Mouse (Mus musculus) forebrain, embryonic 15.5 days (tissue): Measurements from ENCODE around the gene Pbp2. TPM values are rescaled to one million over a fixed set of nuclear protein-coding genes. Genes with fewer than 3 reads are reported as not detected.
A peak's percentile ranks its signal among the peaks of the same experiment; 100 is the strongest.

Source experiments
- ATAC-seq: fragments of 200-750 bp; cut with Nextera tagmentation; replicated peaks from 2 replicates; pipeline ENCODE4 v1.8.0; 2017; ENCODE audit warnings: mild to moderate bottlenecking, moderate TSS enrichment, moderate library complexity
- H3K27ac ChIP-seq: fragments of 300-500 bp; sonication (generic); replicated peaks from 2 replicates; pipeline ENCODE4 v1.5.1; 2015; ENCODE audit warnings: mild to moderate bottlenecking, inconsistent platforms
- H3K27me3 ChIP-seq: fragments of 300-500 bp; sonication (generic); 2 replicates; pipeline ENCODE4 v1.6.1; 2015; ENCODE audit warnings: inconsistent platforms
- H3K36me3 ChIP-seq: fragments of 300-500 bp; sonication (generic); 2 replicates; pipeline ENCODE4 v1.6.1; 2015; ENCODE audit warnings: mild to moderate bottlenecking, inconsistent platforms
- H3K4me1 ChIP-seq: fragments of 300-500 bp; sonication (generic); 2 replicates; pipeline ENCODE4 v1.6.1; 2015; ENCODE audit warnings: inconsistent platforms
- H3K4me2 ChIP-seq: fragments of 300-500 bp; sonication (generic); replicated peaks from 2 replicates; pipeline ENCODE4 v1.6.1; 2015; ENCODE audit warnings: mild to moderate bottlenecking, inconsistent platforms
- H3K4me3 ChIP-seq: fragments of 300-500 bp; sonication (generic); 2 replicates; pipeline ENCODE4 v1.5.1; 2015; ENCODE audit warnings: mild to moderate bottlenecking, inconsistent platforms
- H3K9ac ChIP-seq: fragments of 300-500 bp; sonication (generic); replicated peaks from 2 replicates; pipeline ENCODE4 v1.6.1; 2015; ENCODE audit warnings: mild to moderate bottlenecking, inconsistent platforms
- H3K9me3 ChIP-seq: fragments of 300-500 bp; sonication (generic); 2 replicates; pipeline ENCODE4 v1.6.1; 2016; ENCODE audit warnings: inconsistent platforms
- WGBS: fragments of 180-500 bp; shearing (Covaris S2); methylation state at CpG from one replicate; pipeline ENCODE4 v1.1.7; 2015; ENCODE audit warnings: mixed read lengths; 5-methylcytosine and 5-hydroxymethylcytosine counted together
- polyA plus RNA-seq: library from polyadenylated mRNA; unstranded; fragments of >200 nt; fragmentation: Nextera tagmentation; extraction: Ambion mirVana; gene quantifications from 2 replicates; pipeline ENCODE4 v1.2.1, GENCODE M21; 2015

Gene Pbp2
- polyA plus RNA-seq, 1 experiment from 2014 or later, result not detected

GRCm38 (mm10) chr6:135324111-135324510 lies 13.9 kb upstream of the Pbp2 start:
- WGBS, result 72% methylated on average over 3 of the region's 3 CpGs
- H3K36me3 ChIP-seq, result no peaks in the 10 kb centered on the region
- H3K4me3 ChIP-seq, result no peak overlapping the region
- no peak overlapping the region for H3K27ac ChIP-seq
- no peak overlapping the region for H3K9ac ChIP-seq
- no peaks in the 10 kb centered on the region for H3K27me3 ChIP-seq
- no peak for ATAC-seq
- H3K4me2 ChIP-seq, result no peak overlapping the region
- H3K9me3 ChIP-seq, result no peaks in the 10 kb centered on the region
- H3K4me1 ChIP-seq, result peaks cover 11% of the 10 kb centered on the region

GRCm38 (mm10) chr6:135323311-135323982 lies 13.2 kb upstream of the Pbp2 start:
- Histone ChIP-seq H3K36me3 (no peaks in the 10 kb centered on the region), H3K27ac (no peak overlapping the region), H3K4me3 (no peak overlapping the region), H3K9me3 (no peaks in the 10 kb centered on the region), H3K4me1 (peaks cover 11% of the 10 kb centered on the region), H3K4me2 (no peak overlapping the region), H3K27me3 (no peaks in the 10 kb centered on the region), H3K9ac (no peak overlapping the region)
- 41% methylated on average over 16 of the region's 16 CpGs for WGBS
- peak; percentile 48; the same call in 1 of the 2 replicates for ATAC-seq

GRCm38 (mm10) chr6:135322749-135323148 lies 12.5 kb upstream of the Pbp2 start:
- H3K27ac ChIP-seq, result no peak overlapping the region
- peaks cover 11% of the 10 kb centered on the region for H3K4me1 ChIP-seq
- H3K27me3 ChIP-seq, result no peaks in the 10 kb centered on the region
- H3K36me3 ChIP-seq, result no peaks in the 10 kb centered on the region
- ATAC-seq, result no peak
- no peak overlapping the region for H3K4me2 ChIP-seq
- H3K9me3 ChIP-seq, result no peaks in the 10 kb centered on the region
- 76% methylated on average over 7 of the region's 7 CpGs for WGBS
- H3K4me3 ChIP-seq, result no peak overlapping the region
- no peak overlapping the region for H3K9ac ChIP-seq

GRCm38 (mm10) chr6:135319431-135319933 lies 9.3 kb upstream of the Pbp2 start:
- H3K9ac ChIP-seq, result no peak overlapping the region

GRCm38 (mm10) chr6:135316141-135316540 lies 5.9 kb upstream of the Pbp2 start:
- no peak overlapping the region for H3K4me2 ChIP-seq
- 92% methylated on average over 2 of the region's 2 CpGs for WGBS

More at GRCm38 (mm10) chr6:135319431-135319933, 9.3 kb upstream of the Pbp2 start:
- Histone ChIP-seq H3K27ac (no peak overlapping the region), H3K27me3 (no peaks in the 10 kb centered on the region), H3K9me3 (no peaks in the 10 kb centered on the region), H3K4me2 (no peak overlapping the region), H3K4me1 (peaks cover 11% of the 10 kb centered on the region), H3K36me3 (no peaks in the 10 kb centered on the region), H3K4me3 (no peak overlapping the region)
- WGBS, result 90% methylated on average over 5 of the region's 5 CpGs
- no peak for ATAC-seq

GRCm38 (mm10) chr6:135313981-135314380 lies 3.8 kb upstream of the Pbp2 start:
- 91% methylated on average over 9 of the region's 9 CpGs for WGBS
- no peak for ATAC-seq
- H3K9ac ChIP-seq, result no peak overlapping the region
- H3K4me3 ChIP-seq, result no peak overlapping the region
- no peaks in the 10 kb centered on the region for H3K27me3 ChIP-seq
- H3K36me3 ChIP-seq, result no peaks in the 10 kb centered on the region
- no peak overlapping the region for H3K27ac ChIP-seq
- no peaks in the 10 kb centered on the region for H3K4me1 ChIP-seq
- H3K9me3 ChIP-seq, result no peaks in the 10 kb centered on the region
- H3K4me2 ChIP-seq, result no peak overlapping the region

More at GRCm38 (mm10) chr6:135316141-135316540, 5.9 kb upstream of the Pbp2 start:
- no peak for ATAC-seq
- no peaks in the 10 kb centered on the region for H3K36me3 ChIP-seq
- H3K9me3 ChIP-seq, result no peaks in the 10 kb centered on the region
- no peak overlapping the region for H3K4me3 ChIP-seq
- no peak overlapping the region for H3K9ac ChIP-seq
- H3K4me1 ChIP-seq, result peaks cover 5% of the 10 kb centered on the region; the same call in 1 of the 2 replicates
- H3K27ac ChIP-seq, result no peak overlapping the region
- H3K27me3 ChIP-seq, result no peaks in the 10 kb centered on the region

GRCm38 (mm10) chr6:135312038-135312437 lies 1.8 kb upstream of the Pbp2 start:
- WGBS, result 70% methylated on average over 5 of the region's 5 CpGs
- ATAC-seq, result no peak
- no peak overlapping the region for H3K9ac ChIP-seq

GRCm38 (mm10) chr6:135304576-135305260 lies 5.5 kb downstream of the Pbp2 start:
- Histone ChIP-seq H3K27me3 (no peaks in the 10 kb centered on the region), H3K36me3 (no peaks in the 10 kb centered on the region), H3K9me3 (no peaks in the 10 kb centered on the region), H3K4me1 (no peaks in the 10 kb centered on the region), H3K27ac (no peak overlapping the region), H3K4me2 (no peak overlapping the region), H3K9ac (no peak overlapping the region), H3K4me3 (no peak overlapping the region)
- ATAC-seq, result no peak
- 74% methylated on average over 7 of the region's 7 CpGs for WGBS

More at GRCm38 (mm10) chr6:135312038-135312437, 1.8 kb upstream of the Pbp2 start:
- no peaks in the 10 kb centered on the region for H3K36me3 ChIP-seq
- no peaks in the 10 kb centered on the region for H3K27me3 ChIP-seq
- H3K4me2 ChIP-seq, result no peak overlapping the region
- H3K9me3 ChIP-seq, result no peaks in the 10 kb centered on the region
- no peaks in the 10 kb centered on the region for H3K4me1 ChIP-seq
- no peak overlapping the region for H3K27ac ChIP-seq
- H3K4me3 ChIP-seq, result no peak overlapping the region

GRCm38 (mm10) chr6:135302421-135303125 lies 7.6 kb downstream of the Pbp2 start:
- Histone ChIP-seq H3K4me3 (no peak overlapping the region), H3K9me3 (no peaks in the 10 kb centered on the region), H3K9ac (no peak overlapping the region), H3K4me2 (no peak overlapping the region), H3K27ac (no peak overlapping the region), H3K4me1 (no peaks in the 10 kb centered on the region), H3K36me3 (no peaks in the 10 kb centered on the region), H3K27me3 (no peaks in the 10 kb centered on the region)
- 91% methylated on average over 10 of the region's 10 CpGs for WGBS
- no peak for ATAC-seq

- no peak for ATAC-seq
- Histone ChIP-seq H3K36me3 (no peaks in the 10 kb centered on the region), H3K4me2 (no peak overlapping the region), H3K9me3 (no peaks in the 10 kb centered on the region), H3K27ac (no peak overlapping the region), H3K4me3 (no peak overlapping the region), H3K4me1 (peaks cover under 1% of the 10 kb centered on the region; the same call in 1 of the 2 replicates), H3K27me3 (no peaks in the 10 kb centered on the region), H3K9ac (no peak overlapping the region)
- WGBS, result 79% methylated on average over 4 of the region's 4 CpGs
These were observed 9.7 kb downstream of the Pbp2 start for GRCm38 (mm10) chr6:135300469-135300868.

GRCm38 (mm10) chr6:135299024-135299550 lies 11.1 kb downstream of the Pbp2 start:
- H3K4me2 ChIP-seq, result no peak overlapping the region
- no peaks in the 10 kb centered on the region for H3K36me3 ChIP-seq
- no peak overlapping the region for H3K9ac ChIP-seq
- H3K4me1 ChIP-seq, result peaks cover 6% of the 10 kb centered on the region; the same call in 1 of the 2 replicates
- no peaks in the 10 kb centered on the region for H3K9me3 ChIP-seq
- no peak overlapping the region for H3K4me3 ChIP-seq
- no peaks in the 10 kb centered on the region for H3K27me3 ChIP-seq
- WGBS, result 84% methylated on average over 7 of the region's 7 CpGs
- no peak overlapping the region for H3K27ac ChIP-seq
- no peak for ATAC-seq

GRCm38 (mm10) chr6:135297570-135297969 lies 12.6 kb downstream of the Pbp2 start:
- no peak overlapping the region for H3K27ac ChIP-seq
- no peaks in the 10 kb centered on the region for H3K27me3 ChIP-seq
- no peak overlapping the region for H3K4me2 ChIP-seq
- peaks cover 6% of the 10 kb centered on the region; the same call in 1 of the 2 replicates for H3K4me1 ChIP-seq
- H3K36me3 ChIP-seq, result no peaks in the 10 kb centered on the region
- ATAC-seq, result no peak
- H3K4me3 ChIP-seq, result no peak overlapping the region
- 89% methylated on average over 7 of the region's 7 CpGs for WGBS
- H3K9ac ChIP-seq, result no peak overlapping the region
- no peaks in the 10 kb centered on the region for H3K9me3 ChIP-seq
